Mouse (Mus musculus) MEL (cell line): ENCODE measurements at regions not wholly inside any gene's neighbourhood (a gene's known extent, or its start where the extent isn't known, plus 50 kb on each side); places are given as distances from the start of the nearest gene placed in this dataset.

Experiments used
- DNase-seq: peaks from one replicate; pipeline ENCODE4 v3.0.0; 2011; ENCODE audit warnings: low read depth, low spot score
- H3K27ac ChIP-seq: 2 replicates; pipeline ENCODE4 v1.5.1; 2012; ENCODE audit warnings: low read depth, mild to moderate bottlenecking, control low read depth, low read length, moderate library complexity; ENCODE audit not compliant: control insufficient read depth
- H3K27me3 ChIP-seq, 2 experiments: fragments of 150-350 bp in 1 of 2; sonication (generic) in 1 of 2; 2 replicates each; pipeline ENCODE4 v1.6.1; 2012; ENCODE audit warnings: low read length in 2 of 2, mild to moderate bottlenecking in 2 of 2, improper control_type of control experiment in 1 of 2, moderate library complexity in 1 of 2; ENCODE audit not compliant: insufficient read depth in 2 of 2, control insufficient read depth in 1 of 2
- H3K36me3 ChIP-seq, 2 experiments: 2 replicates each; pipeline ENCODE4 v1.6.1; 2012 to 2014; ENCODE audit warnings: low read length in 2 of 2, improper control_type of control experiment in 1 of 2, inconsistent platforms in 1 of 2, mild to moderate bottlenecking in 1 of 2; ENCODE audit not compliant: insufficient read depth in 2 of 2, control insufficient read depth in 1 of 2
- H3K4me1 ChIP-seq, 2 experiments: fragments of 150-350 bp in 1 of 2; sonication (generic) in 1 of 2; 2 replicates each; pipeline ENCODE4 v1.6.1; 2012; ENCODE audit warnings: low read length in 2 of 2, improper control_type of control experiment in 1 of 2, mild to moderate bottlenecking in 1 of 2; ENCODE audit not compliant: insufficient read depth in 2 of 2, control insufficient read depth in 1 of 2
- H3K4me3 ChIP-seq, 2 experiments: fragments of 150-350 bp in 1 of 2; sonication (generic) in 1 of 2; 2 replicates each; pipeline ENCODE4 v1.5.1; 2012; ENCODE audit warnings: low read depth in 2 of 2, low read length in 2 of 2, mild to moderate bottlenecking in 2 of 2, moderate library complexity in 2 of 2, control low read depth in 1 of 2, improper control_type of control experiment in 1 of 2; ENCODE audit not compliant: control insufficient read depth in 1 of 2, insufficient read depth in 1 of 2
- H3K79me2 ChIP-seq: 2 replicates; pipeline ENCODE4 v1.6.1; 2012; ENCODE audit warnings: mild to moderate bottlenecking, low read length, moderate library complexity; ENCODE audit not compliant: control insufficient read depth, poor library complexity, insufficient read depth
- H3K9ac ChIP-seq: 2 replicates; pipeline ENCODE4 v1.6.1; 2012; ENCODE audit warnings: low read depth, mild to moderate bottlenecking, control low read depth, low read length, moderate library complexity; ENCODE audit not compliant: control insufficient read depth, poor library complexity, severe bottlenecking
- H3K9me3 ChIP-seq: fragments of 150-350 bp; sonication (generic); replicated peaks from 2 replicates; pipeline ENCODE4 v1.6.1; 2012; ENCODE audit warnings: mild to moderate bottlenecking, low read length, improper control_type of control experiment, moderate library complexity; ENCODE audit not compliant: insufficient read depth
- CHD1 ChIP-seq: IDR thresholded peaks from 2 replicates; pipeline ENCODE4 v1.6.1; 2012; ENCODE audit warnings: low read depth, mild to moderate bottlenecking, inconsistent platforms, low read length, improper control_type of control experiment
- CTCF ChIP-seq, 3 experiments: IDR thresholded peaks in 2 of 3; conservative IDR thresholded peaks in 1 of 3; 2 replicates each; pipeline ENCODE4 v1.5.1; 2011 to 2012; ENCODE audit warnings: low read length in 3 of 3, low read depth in 2 of 3, mild to moderate bottlenecking in 2 of 3, improper control_type of control experiment in 1 of 3, inconsistent platforms in 1 of 3, mixed read lengths in 1 of 3, moderate library complexity in 1 of 3; ENCODE audit not compliant: control insufficient read depth in 1 of 3, insufficient read depth in 1 of 3, poor library complexity in 1 of 3, severe bottlenecking in 1 of 3
- E2F4 ChIP-seq: IDR thresholded peaks from 2 replicates; pipeline ENCODE4 v1.6.1; 2011; ENCODE audit warnings: low read depth, low read length, improper control_type of control experiment, borderline replicate concordance
- ELF1 ChIP-seq: IDR thresholded peaks from 2 replicates; pipeline ENCODE4 v1.6.1; 2014; ENCODE audit warnings: low read depth, mild to moderate bottlenecking, inconsistent platforms, low read length, improper control_type of control experiment, moderate library complexity
- EP300 ChIP-seq, 2 experiments: IDR thresholded peaks; 2 replicates each; pipeline ENCODE4 v1.6.1; 2011; ENCODE audit warnings: improper control_type of control experiment in 2 of 2, low read length in 2 of 2, low read depth in 1 of 2, mild to moderate bottlenecking in 1 of 2
- ETS1 ChIP-seq: IDR thresholded peaks from 2 replicates; pipeline ENCODE4 v1.6.1; 2012; ENCODE audit warnings: low read depth, mild to moderate bottlenecking, inconsistent platforms, low read length, improper control_type of control experiment, moderate library complexity
- GABPA ChIP-seq: IDR thresholded peaks from 2 replicates; pipeline ENCODE4 v1.6.1; 2012; ENCODE audit warnings: low read depth, mild to moderate bottlenecking, inconsistent platforms, low read length, improper control_type of control experiment, moderate library complexity
- GATA1 ChIP-seq: IDR thresholded peaks from 2 replicates; pipeline ENCODE4 v1.6.1; 2011; ENCODE audit warnings: low read depth, low read length, improper control_type of control experiment
- KAT2A ChIP-seq: conservative IDR thresholded peaks from 2 replicates; pipeline ENCODE4 v1.6.1; 2012; ENCODE audit warnings: low read depth, low read length, improper control_type of control experiment, inconsistent platforms
- MAX ChIP-seq: IDR thresholded peaks from 2 replicates; pipeline ENCODE4 v1.6.1; 2011; ENCODE audit warnings: low read length, improper control_type of control experiment
- MAZ ChIP-seq: IDR thresholded peaks from 2 replicates; pipeline ENCODE4 v1.6.1; 2012; ENCODE audit warnings: low read depth, mild to moderate bottlenecking, inconsistent platforms, low read length, improper control_type of control experiment
- MXI1 ChIP-seq: IDR thresholded peaks from 2 replicates; pipeline ENCODE4 v1.6.1; 2011; ENCODE audit warnings: mild to moderate bottlenecking, low read depth, low read length, improper control_type of control experiment
- POLR2A ChIP-seq, 2 experiments: IDR thresholded peaks; 2 replicates each; pipeline ENCODE4 v1.6.1; 2011 to 2012; ENCODE audit warnings: low read length in 2 of 2, mild to moderate bottlenecking in 2 of 2, control low read depth in 1 of 2, improper control_type of control experiment in 1 of 2, low read depth in 1 of 2, moderate library complexity in 1 of 2; ENCODE audit not compliant: control insufficient read depth in 1 of 2, insufficient read depth in 1 of 2, poor library complexity in 1 of 2
- POLR2AphosphoS5 ChIP-seq: IDR thresholded peaks from 2 replicates; pipeline ENCODE4 v1.6.1; 2012; ENCODE audit warnings: low read depth, borderline replicate concordance, mild to moderate bottlenecking, inconsistent platforms, low read length, moderate library complexity, mixed read lengths
- RCOR1 ChIP-seq: IDR thresholded peaks from 2 replicates; pipeline ENCODE4 v1.6.1; 2012; ENCODE audit warnings: low read depth, mild to moderate bottlenecking, inconsistent platforms, low read length, improper control_type of control experiment
- SIN3A ChIP-seq: IDR thresholded peaks from 2 replicates; pipeline ENCODE4 v1.6.1; 2012; ENCODE audit warnings: low read length, improper control_type of control experiment, inconsistent platforms
- UBTF ChIP-seq: IDR thresholded peaks from 2 replicates; pipeline ENCODE4 v1.6.1; 2012; ENCODE audit warnings: low read depth, mild to moderate bottlenecking, inconsistent platforms, low read length, improper control_type of control experiment, moderate library complexity, borderline replicate concordance; ENCODE audit not compliant: insufficient read depth
- USF1 ChIP-seq: IDR thresholded peaks from 2 replicates; pipeline ENCODE4 v1.6.1; 2014; ENCODE audit warnings: low read depth, mild to moderate bottlenecking, inconsistent platforms, low read length, improper control_type of control experiment, moderate library complexity
- ZC3H11A ChIP-seq: IDR thresholded peaks from 2 replicates; pipeline ENCODE4 v1.6.1; 2012; ENCODE audit warnings: low read depth, mild to moderate bottlenecking, inconsistent platforms, low read length, improper control_type of control experiment
- ZKSCAN1 ChIP-seq: IDR thresholded peaks from 2 replicates; pipeline ENCODE4 v1.6.1; 2012; ENCODE audit warnings: low read depth, mild to moderate bottlenecking, inconsistent platforms, low read length, improper control_type of control experiment, moderate library complexity
- ZMIZ1 ChIP-seq: IDR thresholded peaks from 2 replicates; pipeline ENCODE4 v1.6.1; 2012; ENCODE audit warnings: low read depth, mild to moderate bottlenecking, inconsistent platforms, low read length, improper control_type of control experiment, moderate library complexity
- ZNF384 ChIP-seq: IDR thresholded peaks from 2 replicates; pipeline ENCODE4 v1.6.1; 2012; ENCODE audit warnings: low read depth, mild to moderate bottlenecking, inconsistent platforms, low read length, improper control_type of control experiment

DNA sequence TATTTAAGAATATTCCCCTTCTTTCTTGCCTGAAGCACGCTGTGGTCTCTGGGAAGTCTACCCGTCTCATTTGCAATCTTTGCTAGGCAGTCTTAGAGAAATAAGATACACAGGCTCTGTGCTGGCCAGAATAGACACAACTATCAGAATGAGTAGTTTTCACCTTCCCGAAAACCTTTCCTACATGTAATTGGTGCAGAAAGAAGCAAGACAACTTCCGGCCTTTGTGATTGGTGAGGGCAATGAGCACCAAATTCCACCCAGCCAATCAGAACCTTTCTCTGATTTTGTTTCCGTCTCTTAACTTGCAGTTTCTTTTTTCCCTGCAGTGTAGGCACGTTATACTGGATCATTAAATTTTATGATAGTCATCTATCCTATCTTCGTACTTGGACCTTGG, 127.7 kb downstream of the Utp18 start:
- DNase-seq, result no peak
- no peak overlapping the region for H3K9ac ChIP-seq
- H3K27me3 ChIP-seq, result no peaks in the 10 kb centered on the region
- no peak overlapping the region for H3K4me3 ChIP-seq
- no peaks in the 10 kb centered on the region for H3K79me2 ChIP-seq
- TF ChIP-seq ZNF384, result no peak
- TF ChIP-seq KAT2A, result no peak
- no peak for TF ChIP-seq EP300 (IDR thresholded peaks at IDR 0.05; ENCODE audit: low read depth in 1 of 2, low read length in 2 of 2)
- TF ChIP-seq ETS1, result no peak
- no peak for TF ChIP-seq MAX
- TF ChIP-seq CHD1, result no peak
- TF ChIP-seq ZKSCAN1, result no peak
- no peak for TF ChIP-seq MXI1
- TF ChIP-seq ZC3H11A, result no peak
- TF ChIP-seq USF1, result no peak
- TF ChIP-seq, all 39 proteins: peak for 0
- H3K36me3 ChIP-seq, result no peaks in the 10 kb centered on the region
- H3K4me1 ChIP-seq, result no peaks in the 10 kb centered on the region
- H3K27ac ChIP-seq, result no peak overlapping the region
- H3K9me3 ChIP-seq, result no peaks in the 10 kb centered on the region; the same call in 1 of the 2 replicates

DNA sequence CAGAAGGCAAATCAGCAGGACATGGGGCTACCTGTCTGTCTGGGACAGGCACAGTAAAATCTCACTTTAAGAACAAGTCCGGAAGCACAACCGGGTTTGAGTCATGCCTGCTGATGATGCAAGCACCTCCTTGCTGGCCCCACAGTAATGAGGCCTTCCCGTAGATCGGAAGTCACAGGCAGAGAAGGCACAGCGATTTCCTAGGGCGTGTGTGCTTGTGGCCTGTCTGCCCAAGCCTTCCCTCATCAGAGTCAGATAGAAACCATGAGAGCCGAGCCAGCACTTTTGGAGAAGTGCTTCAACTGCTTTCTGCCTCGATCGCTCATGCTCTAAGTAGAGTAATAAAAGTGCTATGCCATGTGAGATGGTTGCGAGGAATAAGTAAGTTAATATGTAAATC, 148.9 kb downstream of the Utp18 start:
- no peaks in the 10 kb centered on the region for H3K27me3 ChIP-seq

More for the DNA sequence above, 148.9 kb downstream of the Utp18 start:
- H3K79me2 ChIP-seq, result no peaks in the 10 kb centered on the region
- no peaks in the 10 kb centered on the region for H3K9me3 ChIP-seq
- no peak overlapping the region for H3K9ac ChIP-seq
- DNase-seq, result no peak
- no peak overlapping the region for H3K4me3 ChIP-seq
- H3K27ac ChIP-seq, result no peak overlapping the region
- H3K4me1 ChIP-seq, result no peaks in the 10 kb centered on the region
- TF ChIP-seq ZMIZ1 (no peak), POLR2A (IDR thresholded peaks at IDR 0.05; ENCODE audit: control insufficient read depth in 1 of 2, insufficient read depth in 1 of 2, low read depth in 1 of 2, low read length in 2 of 2, poor library complexity in 1 of 2) (no peak), UBTF (no peak), ETS1 (no peak), MXI1 (no peak), GATA1 (no peak), RCOR1 (no peak), E2F4 (no peak), CTCF (IDR thresholded peaks at IDR 0.05 in 2 of 3, conservative IDR thresholded peaks at IDR 0.05 in 1 of 3; ENCODE audit: control insufficient read depth in 1 of 3, insufficient read depth in 1 of 3, low read depth in 2 of 3, low read length in 3 of 3, poor library complexity in 1 of 3, severe bottlenecking in 1 of 3) (no peak), GABPA (no peak), SIN3A (no peak), POLR2AphosphoS5 (no peak), MAZ (no peak), ELF1 (no peak)
- H3K36me3 ChIP-seq, result no peaks in the 10 kb centered on the region
